Mouse (Mus musculus): ENCODE results near the gene Adat1.

The Adat1 gene

DNA sequence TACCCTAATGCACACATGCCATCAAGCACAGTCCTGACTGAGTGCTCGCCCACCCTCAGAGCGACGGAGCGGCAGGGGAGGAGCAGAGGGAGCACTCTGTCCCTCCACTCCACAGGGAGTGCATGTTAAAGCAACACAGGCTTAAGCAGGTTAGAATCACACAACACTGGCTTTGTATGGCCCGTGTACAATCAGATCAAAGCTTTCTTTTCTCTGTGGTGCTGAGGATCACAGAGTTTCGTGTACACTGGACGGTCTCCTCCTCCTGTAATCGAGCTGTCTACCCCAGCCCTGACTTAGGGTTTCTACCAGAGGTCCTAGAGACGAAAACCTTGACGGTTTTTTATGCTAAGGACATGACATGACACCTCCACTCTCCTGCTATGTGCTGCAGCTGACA lies 23.6 kb downstream of the Adat1 start:
- no peak for DNase-seq (ENCODE audit: low spot score)

- no peak for DNase-seq (ENCODE audit: low spot score)
These were observed 24.7 kb downstream of the Adat1 start for GRCm38 (mm10) chr8:111967246-111967870.

- DNase-seq (ENCODE audit: low spot score) = no peak
These were observed 27.1 kb downstream of the Adat1 start for GRCm38 (mm10) chr8:111964849-111965561.

DNA sequence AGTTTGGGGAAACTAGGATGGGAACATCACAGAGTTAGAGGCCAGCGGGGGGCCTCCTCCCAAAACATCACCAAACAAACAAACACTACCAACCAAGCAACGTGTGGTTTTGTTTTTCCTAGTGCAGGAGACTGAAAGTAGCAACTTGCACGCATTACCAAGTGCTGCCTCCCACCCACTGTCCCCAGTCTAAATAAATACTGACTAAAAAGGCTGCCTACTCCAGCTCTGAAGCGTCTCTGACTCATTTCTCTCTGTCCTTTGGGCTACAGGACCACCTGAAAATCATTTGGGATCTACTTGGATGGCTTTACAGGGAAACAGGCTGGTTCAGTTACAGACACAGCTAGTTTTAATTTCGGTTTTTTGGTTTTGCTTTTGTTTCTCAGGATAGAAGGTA lies 27.8 kb downstream of the Adat1 start:
- DNase-seq (ENCODE audit: low spot score) = no peak

DNA sequence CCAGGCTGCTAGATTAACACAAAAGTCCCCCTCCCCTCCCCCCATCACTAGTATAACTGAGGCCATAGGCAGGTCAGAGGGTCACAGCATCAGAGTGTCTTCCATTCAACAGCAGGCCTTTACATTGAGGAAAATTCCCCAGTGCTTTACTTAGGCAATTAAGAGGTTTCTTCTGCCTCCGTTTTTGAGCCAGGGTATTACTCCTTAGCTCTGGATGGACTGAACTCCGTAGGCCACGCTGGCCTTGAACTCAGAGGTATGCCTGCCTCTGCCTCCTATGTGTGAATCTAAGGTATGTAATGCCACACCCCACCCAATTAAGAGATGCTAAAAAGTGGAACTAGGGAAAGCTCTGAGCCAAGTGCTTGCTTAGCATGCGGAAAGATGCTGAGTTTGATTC lies 28.6 kb downstream of the Adat1 start:
- DNase-seq (ENCODE audit: low spot score) = no peak

GRCm38 (mm10) chr8:111963091-111963490 lies 29.0 kb downstream of the Adat1 start:
- no peak for DNase-seq (ENCODE audit: low spot score)

GRCm38 (mm10) chr8:111962589-111962988 lies 29.5 kb downstream of the Adat1 start:
- DNase-seq (ENCODE audit: low spot score) = no peak

DNA sequence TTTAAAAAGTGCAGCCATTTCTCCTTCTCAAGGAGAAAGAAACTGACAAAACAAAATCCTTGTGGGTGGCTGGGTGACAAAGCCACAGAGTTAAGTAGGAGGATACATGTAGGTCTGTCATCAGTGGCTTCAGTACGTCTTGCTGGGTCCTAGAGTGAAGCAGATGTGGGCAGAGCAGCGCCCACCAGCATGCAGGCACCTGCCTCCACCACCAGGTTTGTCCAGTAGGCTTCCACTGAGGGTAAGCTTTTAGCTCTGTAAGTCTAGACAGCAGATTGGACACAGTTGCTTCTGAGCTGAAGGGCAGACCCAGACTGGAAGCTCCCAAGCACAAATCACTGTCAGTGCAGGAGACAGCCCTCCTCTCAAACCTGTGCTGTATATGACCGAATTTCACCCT lies 30.8 kb downstream of the Adat1 start:
- no peak for DNase-seq (ENCODE audit: low spot score)

DNA sequence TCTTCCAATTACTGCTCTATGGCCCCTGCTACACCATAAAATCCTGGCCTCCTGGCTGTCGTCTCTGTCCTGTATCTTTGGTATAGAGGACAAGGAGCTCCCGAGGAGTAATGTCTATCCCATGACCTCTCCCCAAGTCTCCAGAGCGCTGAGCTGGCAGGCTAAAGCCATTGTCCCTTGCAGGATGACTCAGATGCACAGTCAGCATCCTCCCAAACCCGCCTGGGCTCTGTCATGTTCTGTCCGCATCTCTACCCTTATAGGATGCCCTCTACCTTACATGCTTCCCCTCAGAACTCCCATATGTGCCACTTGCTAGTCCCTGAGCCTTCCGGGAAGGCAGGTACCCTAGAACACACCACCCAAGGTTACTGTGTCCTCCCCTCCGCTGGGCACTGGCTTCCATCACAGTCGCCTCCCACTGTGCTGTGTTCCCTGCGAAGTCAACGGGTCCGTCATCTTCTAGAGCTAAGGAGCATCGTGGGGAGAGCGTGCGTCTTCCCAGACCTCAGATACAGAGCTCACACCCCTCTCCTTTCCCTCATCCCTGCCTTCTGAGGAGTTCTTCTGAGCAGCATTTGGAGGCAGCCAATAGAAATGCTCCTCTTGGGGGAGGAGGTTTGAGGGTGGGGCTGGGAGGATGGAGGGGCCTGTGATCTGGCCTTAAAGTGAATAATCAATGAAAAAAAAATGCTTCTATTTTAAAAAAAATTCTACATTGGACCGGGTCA lies 31.3 kb downstream of the Adat1 start:
- DNase-seq (ENCODE audit: low spot score) = no peak

DNA sequence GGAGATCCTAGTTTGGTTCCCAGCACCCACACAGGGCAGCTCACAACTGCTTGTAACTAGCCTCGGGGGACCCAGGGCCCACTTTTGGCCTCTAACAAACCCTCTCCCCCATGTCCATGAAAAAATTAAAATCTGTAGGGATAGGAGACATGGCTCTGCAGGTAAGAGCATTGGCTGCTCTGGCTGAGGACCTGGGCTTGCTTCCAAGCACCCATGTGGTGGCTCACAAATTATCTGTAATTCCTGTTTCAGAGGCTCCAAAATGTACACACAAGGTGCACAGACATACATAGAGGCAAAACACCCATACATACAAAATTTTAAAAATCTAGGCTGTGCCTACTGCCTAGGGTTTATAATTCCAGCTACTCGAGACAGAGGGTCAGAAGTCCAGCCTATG lies 34.9 kb downstream of the Adat1 start:
- DNase-seq (ENCODE audit: low spot score) = no peak

GRCm38 (mm10) chr8:111955879-111956278 lies 36.2 kb downstream of the Adat1 start:
- DNase-seq (ENCODE audit: low spot score) = no peak

GRCm38 (mm10) chr8:111954844-111955594 lies 37.1 kb downstream of the Adat1 start:
- no peak for DNase-seq (ENCODE audit: low spot score)

- DNase-seq (ENCODE audit: low spot score) = no peak
These were observed 40.2 kb downstream of the Adat1 start for GRCm38 (mm10) chr8:111951936-111952335.

DNA sequence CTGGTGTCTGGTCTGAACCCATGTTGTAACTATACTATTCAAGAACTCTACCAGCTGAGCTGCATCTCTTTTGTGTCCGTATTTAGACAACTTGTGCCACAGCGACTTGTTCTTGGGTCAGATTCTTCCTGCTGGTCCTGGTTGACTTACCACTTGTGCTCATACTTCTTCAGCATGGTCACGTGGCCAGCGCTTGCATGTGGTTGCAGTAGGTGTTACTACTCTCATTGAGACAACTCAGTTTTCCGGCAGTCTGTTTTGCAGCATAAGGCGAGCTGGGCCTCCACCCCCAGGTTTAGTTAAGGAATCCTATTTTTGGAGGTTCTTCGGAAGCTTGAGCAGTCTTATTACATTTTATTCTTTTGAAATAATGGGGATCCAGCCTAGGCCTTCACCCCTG lies 40.8 kb downstream of the Adat1 start:
- DNase-seq (ENCODE audit: low spot score) = no peak

- DNase-seq (ENCODE audit: low spot score) = no peak
These were observed 41.3 kb downstream of the Adat1 start for GRCm38 (mm10) chr8:111950846-111951245.

DNA sequence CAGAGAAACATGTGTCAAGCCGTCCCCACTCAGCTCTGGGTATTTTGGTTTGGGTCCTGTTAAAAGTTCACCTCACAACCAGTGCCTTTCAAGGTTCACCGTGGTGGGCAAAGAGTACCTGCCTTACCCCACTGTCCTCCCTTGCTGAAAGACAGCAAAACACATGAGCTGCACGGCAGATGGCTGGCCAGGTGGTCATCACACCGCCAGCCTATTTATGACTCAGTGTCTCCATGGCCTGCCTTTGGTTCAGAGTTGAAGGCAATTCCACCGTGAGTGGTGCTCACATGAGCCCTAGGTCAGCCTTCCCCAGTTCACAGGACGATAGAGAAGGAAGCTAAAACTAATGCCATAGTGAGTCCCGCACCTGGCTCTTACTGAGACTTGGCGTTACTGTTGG lies 44.1 kb downstream of the Adat1 start:
- DNase-seq (ENCODE audit: low spot score) = no peak

DNA sequence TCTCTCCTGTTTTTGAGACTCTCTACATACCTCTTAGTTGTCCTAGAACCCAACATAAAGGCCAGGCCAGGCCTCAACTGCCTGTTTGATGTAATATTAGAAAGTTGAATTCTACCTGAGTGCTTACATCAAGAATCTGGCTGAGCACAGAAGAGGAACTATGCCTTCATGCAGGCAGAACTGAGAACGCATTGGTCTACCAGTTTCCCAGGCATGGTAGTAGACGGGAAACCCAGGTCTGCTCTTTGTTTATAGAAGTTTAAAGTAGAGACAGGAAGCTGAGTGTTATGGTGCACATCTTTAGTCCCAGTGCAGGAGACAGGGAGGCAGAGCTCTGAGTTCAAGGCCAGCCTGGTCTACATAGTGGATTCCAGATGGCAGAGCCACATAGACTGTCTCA lies 45.0 kb downstream of the Adat1 start:
- no peak for DNase-seq (ENCODE audit: low spot score)

DNA sequence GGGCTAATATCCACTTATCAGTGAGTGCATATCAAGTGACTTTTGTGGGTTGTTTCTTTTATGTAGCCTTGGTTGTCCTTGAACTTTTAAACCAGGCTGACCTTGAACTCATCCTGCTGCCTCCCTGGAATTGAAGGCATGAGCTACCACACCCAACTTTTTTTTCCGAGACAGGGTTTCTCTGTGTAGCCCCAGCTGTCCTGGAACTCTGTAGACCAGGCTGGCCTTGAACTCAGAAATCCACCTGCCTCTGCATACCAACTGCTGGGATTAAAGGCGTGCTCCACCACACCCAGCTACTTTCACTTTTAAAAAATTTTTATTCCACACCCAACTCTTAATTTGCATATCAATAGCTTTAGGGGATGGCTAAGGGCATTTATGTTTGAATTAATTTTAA lies 48.6 kb downstream of the Adat1 start:
- DNase-seq (ENCODE audit: low spot score) = no peak

DNA sequence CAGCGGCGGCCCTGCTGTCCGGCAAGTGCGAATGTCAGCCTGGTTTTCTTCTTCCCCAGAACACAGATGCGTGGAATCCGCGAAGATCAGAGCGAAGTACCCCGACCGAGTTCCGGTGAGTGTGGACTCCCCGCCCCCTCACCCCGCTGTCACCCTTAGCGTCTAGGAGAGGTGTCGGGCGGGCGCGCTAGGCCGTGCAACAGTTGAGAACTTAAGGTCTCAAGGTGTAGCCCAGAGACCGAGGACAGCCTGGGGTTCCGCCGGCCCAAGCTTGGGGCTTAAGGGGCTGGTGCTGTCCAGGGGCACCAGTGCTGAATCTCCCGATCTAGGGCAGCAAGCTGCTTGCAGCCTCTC lies 51.0 kb downstream of the Adat1 start:
- peak; percentile 49 for DNase-seq (ENCODE audit: low spot score)

GRCm38 (mm10) chr8:111940171-111941100 lies 51.7 kb downstream of the Adat1 start, which contains the start of gene Gabarapl2:
Gene Gabarapl2 (plus strand): TSS chr8:111940703.
- peak; percentile 99 for DNase-seq (ENCODE audit: low spot score)

DNA sequence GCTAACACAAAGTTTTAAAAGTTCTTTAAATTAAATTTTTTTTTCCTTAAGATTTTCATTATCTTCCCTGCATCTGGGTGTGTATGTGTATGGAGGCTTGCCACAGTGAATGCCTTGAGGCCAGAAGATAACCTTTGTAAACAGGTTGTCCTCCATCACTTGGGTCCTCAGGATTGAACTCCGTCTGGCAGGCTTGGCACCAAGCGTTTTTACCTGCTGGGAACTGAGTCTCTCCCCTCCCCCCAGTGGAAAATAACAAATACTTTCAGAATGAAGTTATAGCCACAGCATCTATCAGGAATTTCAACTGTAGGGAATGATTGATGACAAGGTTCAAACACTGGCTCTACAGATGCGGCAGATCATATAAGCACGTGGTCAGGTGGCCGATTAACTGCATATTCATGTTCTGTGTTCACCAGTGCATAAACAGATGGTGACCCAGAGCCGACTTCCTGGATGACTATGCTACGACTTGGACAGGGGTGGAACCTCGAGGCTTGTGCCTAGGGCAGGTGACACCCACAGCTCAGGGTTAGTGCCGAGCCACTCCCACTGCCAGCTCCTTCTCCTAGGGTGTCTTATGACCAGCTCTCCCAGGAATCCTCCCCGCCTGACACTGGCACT lies 52.5 kb downstream of the Adat1 start:
- peak; percentile 77 for DNase-seq (ENCODE audit: low spot score)
